Mouse (Mus musculus) kidney, adult 8-10 months (tissue): ENCODE data around the gene Dlec1.

Experiments
- DNase-seq, 2 experiments: peaks; one replicate each; pipeline ENCODE4 v3.0.0; 2022

Dlec1 gene

GRCm38 (mm10) chr9:119144696-119145095 lies 42.4 kb downstream of the Dlec1 start:
- DNase-seq = no peak

GRCm38 (mm10) chr9:119145137-119145536 lies 42.9 kb downstream of the Dlec1 start:
- no peak for DNase-seq

- no peak for DNase-seq
Observed at GRCm38 (mm10) chr9:119145638-119146037, 43.4 kb downstream of the Dlec1 start.

- DNase-seq = no peak
Observed at GRCm38 (mm10) chr9:119146098-119146770, 44.0 kb downstream of the Dlec1 start.

DNA sequence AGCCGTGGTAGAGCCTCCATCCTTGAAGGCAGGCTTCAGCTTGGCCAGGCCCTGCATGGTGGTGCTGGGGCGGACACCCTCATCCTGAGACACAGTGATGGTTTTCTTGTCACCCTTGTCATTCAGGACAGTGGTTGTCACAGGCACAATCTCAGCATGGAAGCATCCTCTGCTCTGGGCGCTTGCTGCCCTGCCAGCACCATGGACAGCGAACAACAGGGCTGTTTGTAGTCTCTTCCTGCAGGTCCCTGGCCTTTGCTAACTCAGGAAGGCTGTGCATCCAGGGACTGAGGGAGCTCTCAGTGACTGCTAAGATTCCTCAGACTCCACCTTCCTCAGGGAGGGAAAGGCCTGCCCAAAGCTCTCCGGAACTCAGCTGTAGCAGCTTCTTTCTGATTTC lies 47.3 kb downstream of the Dlec1 start:
- DNase-seq = no peak

DNA sequence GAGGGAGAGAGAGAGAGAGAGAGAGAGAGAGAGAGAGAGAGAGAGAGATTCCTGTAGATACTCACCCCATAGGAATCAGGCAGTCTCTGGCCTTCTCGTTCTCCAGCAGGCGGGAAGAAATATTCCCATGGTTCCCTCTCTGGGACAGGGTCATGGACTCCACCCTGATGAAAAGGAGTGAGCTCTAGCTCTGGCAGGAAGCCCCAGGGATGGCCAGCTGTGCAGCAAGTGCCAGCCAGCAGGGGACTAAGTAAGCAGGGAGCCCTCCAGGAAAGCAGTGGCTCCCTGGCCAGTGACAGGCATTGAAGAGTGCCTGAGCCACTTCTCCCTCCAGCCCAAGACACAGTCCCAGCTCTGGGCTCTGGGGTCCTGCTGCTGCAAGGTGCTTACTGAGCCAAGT lies 49.5 kb downstream of the Dlec1 start:
- DNase-seq = no peak

DNA sequence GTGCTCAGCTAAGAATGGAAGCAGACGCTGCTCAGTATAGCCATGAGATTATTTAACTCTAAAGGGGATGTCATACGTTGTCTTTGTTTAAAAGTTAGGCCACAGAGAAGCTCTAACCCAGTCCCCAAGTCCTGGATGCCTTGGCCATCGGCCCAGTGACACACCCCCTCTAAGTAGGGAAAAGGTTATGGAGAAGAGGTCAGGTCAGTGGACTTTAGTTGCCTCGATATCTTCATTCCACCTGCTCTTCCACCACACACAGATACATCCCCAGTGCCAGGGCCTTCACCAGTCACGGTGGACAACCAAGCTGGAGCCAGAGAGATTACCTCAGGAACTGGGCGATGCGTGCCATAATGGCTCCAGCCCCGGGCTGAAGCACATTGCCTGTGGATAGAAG lies 53.1 kb downstream of the Dlec1 start:
- peak; percentile 81 to 88 for DNase-seq

DNA sequence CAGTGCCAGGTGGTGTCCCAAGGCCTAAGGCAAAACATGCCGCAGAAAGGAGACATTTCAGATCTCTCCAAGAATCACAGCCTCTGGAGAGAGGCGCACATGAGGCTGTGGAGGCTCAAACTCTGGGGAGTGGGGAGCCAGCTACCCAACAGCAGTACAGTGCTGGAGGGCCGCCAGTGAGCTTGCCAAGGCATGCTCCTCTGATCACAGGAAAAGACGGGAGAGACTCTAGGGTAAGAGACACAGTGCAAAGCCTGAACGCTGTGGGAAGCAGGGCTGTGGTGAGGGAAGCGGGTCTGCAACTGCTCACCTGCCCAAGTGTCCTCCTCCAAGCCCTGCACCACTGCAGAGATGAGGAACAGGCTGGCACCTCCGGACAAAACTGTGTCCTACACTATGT lies 53.5 kb downstream of the Dlec1 start:
- peak; percentile 32 to 49 for DNase-seq

- peak; percentile 88 to 93 for DNase-seq
Observed at GRCm38 (mm10) chr9:119156278-119157201, 54.3 kb downstream of the Dlec1 start, which contains the start of gene Acaa1b. Gene Acaa1b, minus strand, starts transcription at chr9:119157093.

DNA sequence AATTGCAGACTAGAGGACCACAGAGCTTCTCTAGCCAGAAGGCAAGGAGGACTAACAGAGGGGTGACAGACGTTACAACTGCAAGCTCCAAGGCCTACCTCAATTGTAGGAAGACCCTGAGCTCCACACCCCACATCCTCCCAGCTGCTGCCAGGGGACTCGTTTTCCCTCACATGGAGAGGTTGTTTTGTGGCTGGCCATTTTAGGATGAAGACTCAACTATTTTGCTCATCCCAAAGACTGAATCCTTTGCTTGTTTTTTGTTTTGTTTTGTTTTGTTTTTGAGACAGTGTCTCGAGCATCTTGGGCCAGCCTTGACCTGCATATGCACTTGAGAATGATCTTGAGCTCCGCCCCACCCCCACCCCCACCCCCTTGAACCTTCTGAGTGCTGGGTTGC lies 56.6 kb downstream of the Dlec1 start, which contains the start of gene Gm47289:
Gm47289 (plus strand) TSS at position 301 of the 400 bp plus-strand sequence.
- DNase-seq = no peak

GRCm38 (mm10) chr9:119160689-119161088 lies 58.4 kb downstream of the Dlec1 start:
- peak; percentile 93 for DNase-seq

DNA sequence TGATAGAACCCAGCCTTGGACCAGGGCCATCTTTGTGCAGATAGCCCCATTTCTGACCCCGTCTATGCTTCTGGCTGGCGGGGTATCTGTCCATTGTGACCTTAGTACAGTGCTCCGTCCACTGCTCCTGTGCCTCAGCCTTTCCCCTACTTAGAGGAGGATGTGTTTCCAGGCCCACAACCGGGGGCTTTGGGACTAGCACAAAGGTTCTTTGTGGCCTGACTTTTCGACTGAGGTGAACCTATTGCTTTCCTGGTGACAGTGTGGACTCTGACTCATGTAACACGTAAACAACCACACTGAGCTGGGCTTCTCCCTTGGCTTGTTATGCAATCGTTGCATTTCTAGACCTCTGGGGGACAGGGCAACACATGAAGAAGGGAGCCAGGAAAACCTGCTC lies 62.5 kb downstream of the Dlec1 start:
- peak; percentile 65 to 89 for DNase-seq

GRCm38 (mm10) chr9:119165548-119165947 lies 63.3 kb downstream of the Dlec1 start:
- DNase-seq = peak; percentile 82 to 89

DNA sequence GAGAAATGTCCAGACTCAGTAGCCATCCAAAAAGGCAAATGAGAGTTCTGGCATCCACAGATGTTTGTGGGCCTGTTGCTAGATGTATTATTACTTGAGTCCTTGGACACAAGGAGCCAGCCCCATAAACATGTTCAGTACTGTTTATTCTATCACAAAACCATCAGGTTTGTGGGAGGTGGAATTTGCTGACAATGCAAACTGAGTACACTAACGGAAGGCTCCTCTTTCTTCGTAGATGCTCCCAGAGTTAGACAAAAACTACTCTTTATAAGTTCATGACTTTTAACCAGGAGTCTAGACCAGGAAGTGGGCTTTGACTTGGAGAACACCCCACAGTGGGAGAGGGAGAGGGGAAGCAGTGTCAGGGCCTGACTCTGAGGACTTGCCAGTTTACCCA lies 65.3 kb downstream of the Dlec1 start:
- DNase-seq = no peak

DNA sequence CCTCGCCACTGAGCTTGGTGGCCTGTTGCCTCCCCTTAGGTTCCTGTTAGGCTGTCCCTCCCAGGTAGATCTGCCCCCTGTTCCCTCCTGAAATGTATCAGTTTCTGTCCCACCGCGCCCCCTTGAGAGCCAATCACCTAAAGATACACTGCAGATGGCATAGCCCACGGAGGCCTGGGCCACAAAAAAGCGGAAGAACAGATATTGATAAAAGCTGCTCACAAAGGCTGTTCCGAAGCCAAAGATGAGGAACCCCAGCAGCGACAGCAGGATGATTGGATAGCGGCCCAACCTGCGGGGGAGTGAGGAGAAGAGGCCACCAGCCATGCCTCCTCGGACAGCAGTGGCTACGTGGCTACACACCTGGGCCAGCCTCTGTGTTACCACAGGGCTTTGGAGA lies 77.0 kb downstream of the Dlec1 start:
- no peak for DNase-seq

DNA sequence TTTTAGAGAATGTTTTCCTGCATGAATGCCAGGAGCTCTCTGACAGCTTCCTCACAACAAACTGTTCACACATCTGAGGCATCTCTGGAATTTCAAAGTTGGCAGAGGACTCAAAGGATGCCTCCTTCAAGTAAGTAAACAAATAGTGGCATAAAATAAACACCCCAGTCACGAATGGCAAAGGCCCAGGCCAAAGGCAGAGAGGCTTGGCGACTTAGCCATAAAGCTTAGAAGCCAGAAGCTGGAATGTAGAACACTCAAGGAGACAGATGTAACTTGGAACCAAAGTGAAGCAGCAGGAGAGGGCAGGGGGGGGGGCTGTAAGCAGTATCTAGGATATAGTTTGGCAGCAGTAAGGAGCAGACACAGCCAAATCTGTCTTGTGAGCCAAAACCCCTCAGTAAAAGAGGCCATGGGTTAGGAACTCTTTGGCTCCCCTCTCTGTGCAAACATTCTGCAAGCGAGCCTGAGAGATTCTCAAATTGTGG lies 79.0 kb downstream of the Dlec1 start:
- DNase-seq = peak; percentile 53 to 82

- peak; percentile 83 to 86 for DNase-seq
Observed at GRCm38 (mm10) chr9:119192202-119192990, 90.1 kb downstream of the Dlec1 start.
